Mouse (Mus musculus) midbrain, embryonic 12.5 days (tissue): ENCODE measurements at regions not wholly inside any gene's neighbourhood (a gene's known extent, or its start where the extent isn't known, plus 50 kb on each side); places are given as distances from the start of the nearest gene placed in this dataset.

ENCODE experiments used
- ATAC-seq: fragments of 200-750 bp; cut with Nextera tagmentation; 2 replicates; pipeline ENCODE4 v1.8.0; 2017; ENCODE audit warnings: low read depth, moderate TSS enrichment, moderate library complexity; ENCODE audit not compliant: low FRiP score
- H3K27ac ChIP-seq: fragments of 300-500 bp; sonication (generic); replicated peaks from 2 replicates; pipeline ENCODE4 v1.5.1; 2016; ENCODE audit warnings: mild to moderate bottlenecking
- H3K27me3 ChIP-seq: fragments of 300-500 bp; sonication (generic); 2 replicates; pipeline ENCODE4 v1.6.1; 2016; ENCODE audit warnings: mild to moderate bottlenecking
- H3K36me3 ChIP-seq: fragments of 300-500 bp; sonication (generic); 2 replicates; pipeline ENCODE4 v1.6.1; 2016
- H3K4me1 ChIP-seq: fragments of 300-500 bp; sonication (generic); 2 replicates; pipeline ENCODE4 v1.6.1; 2016
- H3K4me2 ChIP-seq: fragments of 300-500 bp; sonication (generic); replicated peaks from 2 replicates; pipeline ENCODE4 v1.6.1; 2016; ENCODE audit warnings: mild to moderate bottlenecking, moderate library complexity
- H3K4me3 ChIP-seq: fragments of 300-500 bp; sonication (generic); 2 replicates; pipeline ENCODE4 v1.5.1; 2016; ENCODE audit warnings: mild to moderate bottlenecking
- H3K9ac ChIP-seq: fragments of 300-500 bp; sonication (generic); replicated peaks from 2 replicates; pipeline ENCODE4 v1.6.1; 2016; ENCODE audit warnings: mild to moderate bottlenecking, moderate library complexity
- H3K9me3 ChIP-seq: fragments of 300-500 bp; sonication (generic); 2 replicates; pipeline ENCODE4 v1.6.1; 2016; ENCODE audit warnings: mild to moderate bottlenecking
- WGBS: fragments of 180-500 bp; shearing (Covaris S2); methylation state at CpG from one replicate; pipeline ENCODE4 v1.1.7; 2016; 5-methylcytosine and 5-hydroxymethylcytosine counted together

- peaks cover 13% of the 10 kb centered on the region; the same call in 1 of the 2 replicates for H3K4me1 ChIP-seq
- H3K4me2 ChIP-seq: no peak overlapping the region
- no peaks in the 10 kb centered on the region for H3K27me3 ChIP-seq
- H3K36me3 ChIP-seq: no peaks in the 10 kb centered on the region
- no peak overlapping the region for H3K9ac ChIP-seq
- no peak overlapping the region for H3K4me3 ChIP-seq
- H3K27ac ChIP-seq: no peak overlapping the region
- ATAC-seq: no peak
- 53% methylated on average over 12 of the region's 12 CpGs for WGBS
- no peaks in the 10 kb centered on the region for H3K9me3 ChIP-seq
Observed at GRCm38 (mm10) chr1:75693231-75693914, 147.3 kb downstream of the Slc4a3 start.

DNA sequence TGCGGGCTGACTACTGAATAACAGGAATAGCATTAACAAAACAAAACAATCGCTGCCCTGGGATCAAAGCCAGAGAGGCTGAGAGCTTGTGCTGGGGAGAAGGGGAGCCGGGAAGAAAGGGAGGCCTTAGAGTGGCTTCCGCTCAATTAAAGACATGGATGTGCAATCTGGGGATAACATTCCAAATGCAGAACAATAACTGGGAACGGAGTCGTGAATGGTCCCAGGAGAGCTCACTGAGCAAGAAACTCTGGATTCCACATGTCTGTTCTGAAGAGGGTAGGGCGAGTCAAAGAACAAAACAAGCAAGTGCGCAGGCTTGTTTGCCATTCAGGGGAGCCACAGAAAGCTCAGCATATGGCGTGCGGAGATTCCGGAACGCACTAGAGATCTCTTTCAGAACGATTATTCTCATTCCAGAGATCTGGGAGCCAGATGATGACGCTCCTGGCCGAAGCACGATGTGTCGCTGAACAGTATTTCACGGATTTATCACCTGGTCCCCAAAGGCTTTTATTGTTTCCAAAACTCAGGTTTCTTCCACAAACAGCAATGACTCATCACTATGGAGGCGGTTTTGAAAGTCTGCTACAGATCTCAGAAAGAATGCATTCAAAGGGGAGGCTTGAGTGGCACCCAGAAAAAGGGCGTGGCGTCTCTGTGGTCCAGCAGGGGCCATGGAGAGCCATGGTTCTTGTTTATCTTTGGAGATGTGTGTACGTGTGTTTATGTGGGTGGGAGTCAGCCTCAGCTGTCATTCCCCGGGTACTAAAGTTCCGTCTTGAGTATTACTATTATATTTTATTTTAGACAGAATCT is 159.0 kb downstream of the Slc4a3 start:
- ATAC-seq: no peak; the same call in 1 of the 2 replicates
- H3K36me3 ChIP-seq: no peaks in the 10 kb centered on the region
- H3K4me1 ChIP-seq: peaks cover 19% of the 10 kb centered on the region
- H3K9ac ChIP-seq: no peak overlapping the region
- WGBS: 25% methylated on average over 24 of the region's 24 CpGs
- H3K9me3 ChIP-seq: no peaks in the 10 kb centered on the region
- H3K27me3 ChIP-seq: peaks cover 17% of the 10 kb centered on the region
- no peak overlapping the region for H3K27ac ChIP-seq
- H3K4me3 ChIP-seq: no peak overlapping the region
- peak overlapping the region; percentile 34 for H3K4me2 ChIP-seq

DNA sequence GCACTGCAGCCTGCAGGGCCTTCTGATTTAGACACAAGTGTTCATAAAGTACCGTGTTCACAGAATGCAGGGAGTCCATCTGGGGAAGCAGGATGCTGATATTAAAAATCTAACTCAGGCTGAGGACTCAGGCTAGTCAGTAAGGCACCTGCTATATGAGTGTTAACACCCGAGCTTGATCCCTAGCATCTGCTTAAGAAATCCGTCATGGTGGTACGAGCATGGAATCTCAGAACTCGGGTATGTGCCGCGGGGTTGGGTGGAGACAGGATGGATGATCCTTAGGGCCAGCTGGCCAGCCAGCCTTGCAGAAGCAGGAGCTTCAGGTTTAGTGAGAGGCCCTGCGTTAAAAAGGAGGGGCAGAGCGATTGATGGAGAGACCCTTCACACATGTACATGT is 160.1 kb downstream of the Slc4a3 start:
- Histone ChIP-seq H3K9me3 (no peaks in the 10 kb centered on the region), H3K27ac (no peak overlapping the region), H3K4me3 (no peak overlapping the region), H3K4me1 (peaks cover 19% of the 10 kb centered on the region), H3K36me3 (no peaks in the 10 kb centered on the region), H3K4me2 (no peak overlapping the region), H3K27me3 (peaks cover 17% of the 10 kb centered on the region), H3K9ac (no peak overlapping the region)
- 61% methylated on average over 9 of the region's 9 CpGs for WGBS
- no peak for ATAC-seq

DNA sequence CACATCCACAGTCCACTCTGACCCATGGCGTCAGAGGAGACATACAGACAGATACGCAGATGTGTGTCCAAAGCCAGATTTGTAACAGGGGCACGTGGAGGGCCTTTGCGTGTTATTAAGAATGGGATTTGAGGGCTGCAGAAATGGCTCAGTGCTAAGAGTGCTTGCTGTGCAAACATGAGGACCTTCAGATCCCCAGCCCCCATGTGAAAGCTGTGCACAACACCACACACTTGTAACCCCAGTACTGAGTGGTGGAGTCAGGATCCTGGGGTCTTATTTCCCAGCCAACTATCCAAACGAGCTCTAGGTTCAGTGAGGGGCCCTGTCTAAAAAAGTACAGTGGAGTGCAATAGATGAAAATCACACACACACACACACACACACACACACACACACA is 177.4 kb downstream of the Slc4a3 start:
- ATAC-seq: no peak
- Histone ChIP-seq H3K4me1 (peaks cover 11% of the 10 kb centered on the region; the same call in 1 of the 2 replicates), H3K36me3 (no peaks in the 10 kb centered on the region), H3K27ac (no peak overlapping the region), H3K27me3 (no peaks in the 10 kb centered on the region), H3K9me3 (no peaks in the 10 kb centered on the region), H3K9ac (no peak overlapping the region), H3K4me2 (no peak overlapping the region), H3K4me3 (no peak overlapping the region)
- 85% methylated on average over 5 of the region's 5 CpGs for WGBS

- Histone ChIP-seq H3K9ac (no peak overlapping the region), H3K9me3 (no peaks in the 10 kb centered on the region), H3K4me1 (peaks cover 11% of the 10 kb centered on the region; the same call in 1 of the 2 replicates), H3K4me2 (no peak overlapping the region), H3K36me3 (no peaks in the 10 kb centered on the region), H3K27ac (no peak overlapping the region), H3K4me3 (no peak overlapping the region), H3K27me3 (no peaks in the 10 kb centered on the region)
- 50% methylated on average over 2 of the region's 2 CpGs for WGBS
- no peak for ATAC-seq
Observed at GRCm38 (mm10) chr1:75725329-75725728, 179.3 kb downstream of the Slc4a3 start.

DNA sequence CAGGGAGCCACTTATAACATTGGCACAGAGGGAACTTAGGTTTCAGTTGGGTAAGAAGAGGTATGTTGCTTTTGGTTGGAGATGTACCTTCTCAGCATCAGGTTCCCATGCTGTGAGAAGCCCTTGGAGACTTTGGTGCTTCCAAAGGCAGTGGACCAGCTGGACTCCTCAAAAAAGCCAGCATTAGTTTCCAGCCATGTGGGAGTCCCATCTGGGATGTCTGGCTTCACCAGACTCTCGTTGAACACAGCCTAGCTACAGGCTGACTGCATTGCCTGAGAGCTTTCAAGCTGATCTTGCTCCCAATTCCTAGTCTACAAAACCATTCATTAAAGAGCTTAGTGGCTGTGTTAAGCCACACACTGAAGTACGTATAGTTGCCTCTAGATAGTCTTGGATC is 182.8 kb downstream of the Slc4a3 start:
- 59% methylated on average over 2 of the region's 2 CpGs for WGBS
- Histone ChIP-seq H3K36me3 (no peaks in the 10 kb centered on the region), H3K4me3 (no peak overlapping the region), H3K27ac (no peak overlapping the region), H3K27me3 (peaks cover 4% of the 10 kb centered on the region; the same call in 1 of the 2 replicates), H3K9ac (no peak overlapping the region), H3K4me1 (peaks cover 10% of the 10 kb centered on the region; the same call in 1 of the 2 replicates), H3K9me3 (no peaks in the 10 kb centered on the region), H3K4me2 (no peak overlapping the region)
- ATAC-seq: no peak

GRCm38 (mm10) chr1:75733791-75734190 is 187.7 kb downstream of the Slc4a3 start:
- no peak for ATAC-seq
- WGBS: 48% methylated on average over 4 of the region's 4 CpGs
- Histone ChIP-seq H3K4me1 (no peaks in the 10 kb centered on the region), H3K27ac (no peak overlapping the region), H3K27me3 (peaks cover 4% of the 10 kb centered on the region; the same call in 1 of the 2 replicates), H3K9ac (no peak overlapping the region), H3K9me3 (no peaks in the 10 kb centered on the region), H3K36me3 (no peaks in the 10 kb centered on the region), H3K4me2 (no peak overlapping the region), H3K4me3 (no peak overlapping the region)

GRCm38 (mm10) chr1:75738651-75739050 is 192.6 kb downstream of the Slc4a3 start:
- H3K4me3 ChIP-seq: no peak overlapping the region
- no peaks in the 10 kb centered on the region for H3K27me3 ChIP-seq
- no peak overlapping the region for H3K27ac ChIP-seq
- no peak for ATAC-seq
- no peaks in the 10 kb centered on the region for H3K36me3 ChIP-seq
- H3K4me1 ChIP-seq: no peaks in the 10 kb centered on the region
- no peaks in the 10 kb centered on the region for H3K9me3 ChIP-seq
- H3K9ac ChIP-seq: no peak overlapping the region
- no peak overlapping the region for H3K4me2 ChIP-seq
- WGBS: 76% methylated on average over 5 of the region's 5 CpGs

- Histone ChIP-seq H3K4me3 (no peak overlapping the region), H3K9ac (no peak overlapping the region), H3K9me3 (no peaks in the 10 kb centered on the region), H3K4me1 (peaks cover 15% of the 10 kb centered on the region), H3K4me2 (peak overlapping the region; percentile 11; the same call in 1 of the 2 replicates), H3K27ac (0 out of 2 replicates have a peak overlapping the region, but pooled peaks have one; percentile 22), H3K27me3 (no peaks in the 10 kb centered on the region), H3K36me3 (no peaks in the 10 kb centered on the region)
- ATAC-seq: no peak
- WGBS: 23% methylated on average over 10 of the region's 10 CpGs
Observed at GRCm38 (mm10) chr1:75749665-75750221, 203.7 kb downstream of the Slc4a3 start.

DNA sequence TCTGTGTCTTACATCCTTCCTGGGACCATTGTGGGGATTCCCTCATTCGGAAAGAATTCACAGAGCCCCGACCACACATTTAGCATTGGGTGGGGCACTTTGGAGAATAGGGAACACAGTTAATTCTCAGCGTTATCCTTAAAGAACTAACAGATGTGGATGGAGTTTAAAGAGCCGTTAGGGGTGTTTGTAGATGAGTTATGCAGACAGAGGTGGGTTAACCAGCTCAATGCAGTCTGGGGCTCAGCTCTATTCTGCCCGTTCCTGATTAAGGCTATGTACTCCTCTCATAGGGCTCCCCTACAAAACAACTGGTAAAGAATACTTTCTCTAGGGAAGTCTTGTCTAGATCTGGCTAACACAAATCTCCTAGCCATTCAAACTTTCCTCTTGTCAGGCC is 226.1 kb downstream of the Slc4a3 start:
- Histone ChIP-seq H3K9ac (no peak overlapping the region), H3K4me3 (no peak overlapping the region), H3K36me3 (no peaks in the 10 kb centered on the region), H3K4me2 (no peak overlapping the region), H3K27ac (no peak overlapping the region), H3K27me3 (0 out of 2 replicates have a peak, but pooled peaks cover 9% of the 10 kb centered on the region), H3K4me1 (peaks cover 5% of the 10 kb centered on the region; the same call in 1 of the 2 replicates), H3K9me3 (no peaks in the 10 kb centered on the region)
- no peak for ATAC-seq
- WGBS: 42% methylated on average over 5 of the region's 5 CpGs

- 57% methylated on average over 5 of the region's 5 CpGs for WGBS
- H3K4me1 ChIP-seq: peaks cover 5% of the 10 kb centered on the region; the same call in 1 of the 2 replicates
- H3K9ac ChIP-seq: no peak overlapping the region
- no peak overlapping the region for H3K27ac ChIP-seq
- 0 out of 2 replicates have a peak, but pooled peaks cover 9% of the 10 kb centered on the region for H3K27me3 ChIP-seq
- no peak overlapping the region for H3K4me2 ChIP-seq
- no peaks in the 10 kb centered on the region for H3K9me3 ChIP-seq
- H3K36me3 ChIP-seq: no peaks in the 10 kb centered on the region
- H3K4me3 ChIP-seq: no peak overlapping the region
- ATAC-seq: no peak
Observed at GRCm38 (mm10) chr1:75773014-75773413, 226.9 kb downstream of the Slc4a3 start.

DNA sequence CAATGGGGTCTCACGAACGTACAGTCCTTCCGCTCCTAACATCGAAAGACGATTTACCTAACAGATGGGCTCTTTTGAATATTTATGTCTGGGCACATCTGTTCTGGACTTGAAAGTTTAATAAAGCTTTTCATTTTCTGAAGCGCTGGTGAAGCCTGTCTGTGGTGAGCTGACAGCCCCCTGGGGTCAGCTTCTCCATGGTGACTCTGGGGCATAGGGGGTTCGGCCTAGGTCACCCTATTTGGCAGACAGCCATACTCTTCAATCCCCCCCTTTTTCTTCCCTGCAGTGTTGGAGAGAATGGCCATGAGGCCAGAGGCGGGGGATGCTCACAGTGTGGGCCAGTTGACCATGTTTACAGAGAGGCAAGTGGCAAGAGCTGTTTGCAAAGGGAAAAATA is 232.8 kb downstream of the Slc4a3 start:
- H3K9me3 ChIP-seq: no peaks in the 10 kb centered on the region
- H3K4me3 ChIP-seq: no peak overlapping the region
- no peak overlapping the region for H3K4me2 ChIP-seq
- H3K27me3 ChIP-seq: 0 out of 2 replicates have a peak, but pooled peaks cover under 1% of the 10 kb centered on the region
- H3K27ac ChIP-seq: no peak overlapping the region
- peaks cover 7% of the 10 kb centered on the region for H3K4me1 ChIP-seq
- no peak overlapping the region for H3K9ac ChIP-seq
- peak; percentile 71 for ATAC-seq
- 57% methylated on average over 8 of the region's 8 CpGs for WGBS
- no peaks in the 10 kb centered on the region for H3K36me3 ChIP-seq
